Mouse (Mus musculus) gastrocnemius, postnatal 4 days (tissue): Measurements from ENCODE around the gene Slc7a6os. TPM values are rescaled to one million over a fixed set of nuclear protein-coding genes. Genes with fewer than 3 reads are reported as not detected.
"Not testable (repeated sequence)": the region's sequence is repeated elsewhere in the genome, so short reads cannot be mapped to it uniquely, and the experiment has no call there.

Experiments used
- DNase-seq, 2 experiments: peaks; one replicate each; pipeline ENCODE4 v3.0.0; 2021 to 2022; ENCODE audit warnings: low spot score in 2 of 2, mixed read lengths in 2 of 2
- long read RNA-seq, 2 experiments: library from polyadenylated mRNA; stranded (forward); transcript quantifications; one replicate each; pipeline ENCODE4 v2.0.0; 2021
- total RNA-seq, 2 experiments: library from RNA; stranded (reverse); gene quantifications; 2 replicates each; pipeline ENCODE4 v1.2.3; 2021

Gene Slc7a6os
- total RNA-seq = 10 to 100 TPM; 16.3 to 21.2 TPM
- long read RNA-seq, experiment 1, partial matches to known transcripts = 0 of 6 reads
- long read RNA-seq, experiment 1, other reads (novel, unspliced or antisense) = 2 of 6 reads
- long read RNA-seq, experiment 2, transcript Slc7a6os-201 (5 exons, 1,246 nt) = major isoform, 5 of 11 reads
- long read RNA-seq, experiment 2, partial matches to known transcripts = 4 of 11 reads
- long read RNA-seq, experiment 2, other reads (novel, unspliced or antisense) = 2 of 11 reads

DNA sequence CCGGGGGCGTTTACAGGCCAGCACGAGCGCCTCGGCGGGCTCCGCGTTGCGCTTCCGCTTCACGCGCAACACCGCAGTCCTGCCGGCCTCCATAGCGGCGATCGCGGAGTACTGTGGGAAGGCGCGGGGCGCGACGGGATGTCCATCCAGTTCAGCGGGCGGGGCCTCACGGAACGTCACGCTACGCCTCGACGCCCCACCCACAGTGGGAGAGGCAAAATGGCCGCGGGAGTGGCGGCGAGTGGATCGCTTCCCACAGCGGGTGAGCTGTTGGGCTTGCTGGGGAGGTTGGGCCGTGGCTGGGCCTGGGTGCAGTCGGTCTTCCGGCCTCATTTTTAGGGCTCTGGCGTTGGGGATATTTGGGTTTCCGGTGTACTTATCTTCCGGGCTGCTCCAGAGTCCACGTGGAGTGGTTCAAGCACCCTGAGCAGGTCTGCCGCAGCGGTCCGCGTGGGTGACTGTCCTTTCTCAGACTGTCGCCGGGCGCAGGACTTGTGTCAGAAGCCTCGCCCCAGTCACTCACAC, at the start of gene Slc7a6os, which contains the start of gene Prmt7:
TSS of gene Slc7a6os (minus strand) at position 115 of the 525 bp plus-strand sequence.
TSS of gene Prmt7 (plus strand) at position 116 of the 525 bp plus-strand sequence.
- DNase-seq = peak; percentile 92 to 97

- DNase-seq = no peak
Observed at GRCm38 (mm10) chr8:106259579-106260255, 49.0 kb upstream of the Slc7a6os start.

DNA sequence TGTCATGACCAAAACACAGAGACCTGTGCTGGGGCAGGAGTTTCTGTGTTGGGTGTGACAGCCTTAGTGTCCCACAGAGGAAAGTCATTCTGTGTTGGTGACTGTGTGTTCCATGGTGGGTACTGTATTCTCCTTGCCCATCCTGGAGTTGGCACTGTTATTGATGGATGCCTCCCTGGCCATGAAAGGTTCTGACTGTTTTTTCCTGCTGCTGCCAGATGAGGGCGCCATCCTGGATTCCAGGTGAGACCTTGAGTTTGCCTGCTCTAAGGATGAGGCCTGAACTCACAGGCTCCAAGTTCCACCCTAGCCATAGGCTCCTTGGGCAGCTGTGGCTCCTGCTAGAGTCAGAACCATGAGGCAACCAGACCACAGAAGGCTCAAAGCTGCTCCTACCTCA, 47.4 kb upstream of the Slc7a6os start:
- no peak for DNase-seq

DNA sequence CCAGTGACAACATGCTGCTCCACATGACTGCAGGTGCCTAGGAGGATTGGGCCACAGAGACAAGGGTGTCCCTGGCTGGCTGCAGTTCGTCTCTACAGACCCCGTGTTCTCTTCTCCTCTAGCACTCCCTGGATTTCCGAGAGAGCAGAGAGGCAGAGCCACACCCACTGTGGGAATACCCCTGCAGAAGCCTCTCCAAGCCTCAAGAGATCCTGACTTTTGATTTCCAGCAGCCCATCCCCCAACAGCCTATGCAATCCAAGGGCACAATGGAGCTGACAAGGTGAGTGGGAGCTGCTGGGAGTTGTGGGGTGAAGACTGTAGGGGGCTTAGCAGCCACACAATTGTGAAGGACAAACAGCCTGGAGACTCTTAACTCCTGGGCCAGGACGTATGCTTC, 39.5 kb upstream of the Slc7a6os start:
- no peak for DNase-seq

GRCm38 (mm10) chr8:106237106-106237505, 26.4 kb upstream of the Slc7a6os start:
- no peak for DNase-seq

GRCm38 (mm10) chr8:106234567-106235261, 24.0 kb upstream of the Slc7a6os start:
- no peak for DNase-seq

DNA sequence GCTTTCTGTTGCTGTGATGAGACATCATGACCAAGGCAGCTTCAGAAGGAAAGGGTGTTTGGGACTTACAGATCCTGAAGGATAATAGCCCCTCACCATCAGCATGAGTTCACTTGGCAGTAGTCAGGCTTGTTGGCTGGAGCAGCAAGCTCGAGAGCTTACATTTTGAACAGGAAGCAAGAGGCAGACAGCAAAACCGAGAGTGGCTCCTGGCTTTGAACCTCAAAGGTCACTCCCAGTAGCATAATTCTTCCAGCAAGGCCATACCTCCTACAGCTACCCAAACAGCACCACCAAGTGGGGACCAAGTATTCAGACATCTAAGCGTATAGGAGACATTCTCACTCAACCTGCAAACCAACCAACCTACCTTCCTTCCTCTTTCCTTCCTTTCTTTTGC, 22.0 kb upstream of the Slc7a6os start:
- no peak for DNase-seq

DNA sequence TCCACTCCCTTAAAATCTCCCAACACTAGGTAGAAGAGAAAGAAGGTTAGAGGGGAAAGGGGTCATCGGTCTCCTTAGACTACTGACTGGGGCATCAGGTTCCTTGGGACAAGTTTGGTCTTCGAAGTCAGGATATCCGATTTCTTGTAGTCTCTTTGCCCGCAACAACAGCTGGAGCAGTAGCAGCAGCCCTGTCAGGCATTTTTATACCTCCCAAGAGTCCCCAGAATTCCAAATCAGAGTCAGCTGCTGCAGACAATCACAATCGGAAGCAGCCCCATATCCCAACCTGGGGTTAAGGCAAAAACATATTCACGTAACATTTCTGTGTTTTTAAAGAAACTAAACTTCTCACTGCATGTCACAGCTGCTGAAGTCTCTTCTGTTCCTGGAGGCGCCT, 20.8 kb upstream of the Slc7a6os start:
- DNase-seq = no peak

- peak in 1 of 2 experiments; percentile 51 for DNase-seq
Observed at GRCm38 (mm10) chr8:106226589-106226988, 15.9 kb upstream of the Slc7a6os start.

GRCm38 (mm10) chr8:106219620-106220019, 8.9 kb upstream of the Slc7a6os start:
- DNase-seq = no peak

GRCm38 (mm10) chr8:106213959-106214358, 3.2 kb upstream of the Slc7a6os start:
- DNase-seq = no peak

DNA sequence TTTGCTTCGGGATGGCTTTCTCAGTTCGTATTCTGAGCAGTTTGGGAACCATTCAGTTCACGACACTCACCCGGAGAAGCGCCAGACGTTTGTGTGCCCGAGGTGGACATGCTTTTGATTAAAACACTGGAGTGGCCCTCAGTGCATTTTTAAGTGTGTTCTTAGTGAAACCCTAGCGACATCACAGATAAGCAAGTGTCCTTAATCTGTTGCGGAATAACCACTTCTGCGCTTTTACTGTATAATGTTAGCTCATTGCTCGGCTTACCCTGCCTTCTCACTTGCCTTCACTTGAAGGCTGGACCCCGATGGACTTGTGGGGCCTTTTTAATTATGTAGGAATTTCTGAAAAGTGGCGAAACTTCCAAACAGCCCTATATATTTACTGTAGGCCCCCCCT, 686 bp upstream of the Slc7a6os start:
- no peak for DNase-seq

DNA sequence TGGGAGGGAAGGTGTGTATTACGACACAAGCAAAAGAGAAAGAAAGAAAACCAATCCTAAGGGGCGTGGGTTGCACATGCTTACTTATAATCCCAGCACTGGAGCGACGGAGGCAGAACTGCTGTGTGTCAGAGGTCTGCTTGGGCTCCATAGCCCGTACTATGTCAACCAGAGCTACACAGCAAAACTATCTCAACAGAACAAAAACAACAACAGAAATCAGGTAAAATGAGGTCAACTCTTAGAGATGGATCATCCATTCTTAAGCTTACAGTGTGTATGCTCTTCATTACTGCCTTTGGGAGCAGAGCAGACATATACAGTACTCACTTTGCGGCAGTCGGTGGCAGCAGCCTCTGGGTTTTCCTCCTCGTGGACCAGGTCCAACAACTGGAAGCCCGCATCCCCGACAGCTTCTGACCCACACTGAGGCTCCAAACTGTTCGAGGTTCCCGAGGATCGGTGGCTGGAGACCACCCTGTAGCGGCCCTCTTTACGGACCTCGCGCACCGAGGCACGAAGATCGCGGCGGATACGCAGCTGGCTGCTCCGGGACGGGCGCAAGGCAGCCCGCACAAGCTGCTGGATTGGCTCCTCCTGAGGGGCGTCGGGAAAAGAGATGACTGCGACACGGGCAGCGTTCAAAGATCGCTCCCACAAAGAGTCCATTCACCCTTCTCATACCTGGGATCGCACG, 552 bp downstream of the Slc7a6os start:
- peak; percentile 20 to 47 for DNase-seq

DNA sequence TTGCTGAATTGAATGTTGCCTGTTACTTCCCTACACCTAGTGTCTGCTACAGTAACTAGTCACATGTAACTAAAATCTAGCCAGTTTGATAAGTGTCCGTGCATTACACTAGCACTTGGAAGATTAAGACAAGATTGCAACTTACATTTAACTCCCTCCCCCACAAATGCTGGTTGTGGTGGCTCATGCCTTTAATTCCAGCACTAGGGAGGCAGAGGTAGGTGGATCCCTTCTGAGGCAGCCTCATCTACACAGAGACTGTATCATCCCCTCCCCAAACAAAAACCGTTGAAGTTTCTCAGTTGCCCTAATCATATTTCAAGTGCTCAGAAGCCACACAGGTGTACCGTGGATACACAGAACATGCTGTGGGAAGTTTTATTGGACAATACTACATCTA, 11.1 kb downstream of the Slc7a6os start:
- not testable (repeated sequence) for DNase-seq

GRCm38 (mm10) chr8:106198741-106199140, 12.0 kb downstream of the Slc7a6os start:
- DNase-seq = peak in 1 of 2 experiments; percentile 15

GRCm38 (mm10) chr8:106194062-106194461, 16.7 kb downstream of the Slc7a6os start:
- no peak for DNase-seq

DNA sequence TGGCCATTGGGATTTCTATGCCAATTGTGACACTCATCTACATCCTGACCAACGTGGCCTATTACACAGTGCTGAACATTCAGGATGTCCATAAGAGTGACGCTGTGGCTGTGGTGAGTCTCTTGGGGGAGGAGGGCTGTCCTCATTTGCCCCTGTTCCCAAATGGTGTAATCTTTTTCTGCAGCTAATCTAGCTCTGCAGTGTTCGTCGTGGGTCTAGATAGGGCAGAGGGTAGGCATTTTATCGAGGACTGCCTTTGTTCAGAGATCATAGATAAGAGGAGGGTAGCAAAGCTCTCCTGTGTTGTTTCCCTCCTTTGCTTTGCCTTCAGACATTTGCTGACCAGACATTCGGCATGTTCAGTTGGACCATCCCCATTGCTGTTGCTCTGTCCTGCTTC, 17.6 kb downstream of the Slc7a6os start:
- no peak for DNase-seq

DNA sequence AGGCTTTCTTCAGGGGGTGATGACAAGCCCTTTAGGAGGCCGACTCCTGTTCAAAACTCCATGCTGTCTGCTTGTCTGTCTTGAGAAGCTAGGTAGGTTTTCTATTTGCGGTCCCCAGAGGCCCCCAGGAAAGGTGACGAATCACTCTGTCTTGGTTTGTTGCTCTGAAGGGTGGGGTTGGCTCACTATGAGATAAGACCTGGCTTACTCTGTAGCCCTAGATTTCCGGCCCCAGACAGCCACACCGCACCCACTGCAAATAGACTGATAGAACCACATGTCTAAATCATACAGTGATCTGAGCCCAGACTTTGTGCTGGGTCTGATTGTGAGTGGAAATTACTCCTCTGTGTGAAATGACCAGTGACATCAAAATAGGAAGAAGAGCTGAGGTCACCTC, 19.1 kb downstream of the Slc7a6os start:
- DNase-seq = no peak

DNA sequence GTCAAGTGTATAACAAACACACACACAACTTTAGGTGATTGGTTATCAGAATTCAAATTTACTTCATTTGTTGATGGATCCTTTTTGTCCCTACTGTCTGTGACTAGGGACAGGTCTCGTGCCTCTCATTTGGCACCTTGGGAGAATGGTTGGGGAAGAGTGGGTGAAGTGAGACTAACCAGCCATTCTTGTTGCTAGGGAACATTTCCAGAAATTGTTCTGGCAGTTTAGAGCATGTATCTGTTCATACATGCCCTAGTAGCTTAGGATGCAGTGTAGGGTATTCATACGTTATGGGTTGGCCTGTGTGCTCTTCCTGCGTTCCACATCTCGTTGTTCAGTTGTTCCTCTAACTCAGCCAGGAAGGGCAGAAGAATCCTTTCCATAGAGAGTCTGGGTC, 21.6 kb downstream of the Slc7a6os start:
- DNase-seq = no peak

DNA sequence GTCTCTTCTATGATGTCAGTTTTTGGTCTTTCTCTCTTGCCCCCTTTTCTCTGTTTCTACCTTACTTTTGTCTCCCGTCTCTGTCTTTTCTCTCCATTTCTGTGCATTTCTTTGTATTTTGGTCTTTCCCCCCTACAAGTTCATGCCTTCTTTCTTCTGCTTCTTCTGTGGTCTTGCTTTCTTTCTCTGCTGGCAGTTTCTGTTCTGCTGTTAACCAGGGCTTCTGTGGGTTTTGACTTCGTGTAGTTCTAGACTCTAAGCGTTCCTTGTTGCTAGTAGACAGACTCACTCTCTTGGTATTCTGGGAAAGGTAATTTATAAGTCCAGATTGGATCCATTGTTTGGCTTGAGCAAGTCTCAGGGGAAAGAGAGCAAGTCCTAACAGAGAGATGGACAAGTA, 24.3 kb downstream of the Slc7a6os start:
- no peak for DNase-seq

GRCm38 (mm10) chr8:106185628-106186270, 25.0 kb downstream of the Slc7a6os start:
- DNase-seq = no peak
